Mouse (Mus musculus): Measurements from ENCODE around the gene Pde6b. TPM values are rescaled to one million over a fixed set of nuclear protein-coding genes. Genes with fewer than 3 reads are reported as not detected.

Gene Pde6b
- polyA plus RNA-seq, 1 experiment from 2014 or later = not detected

GRCm38 (mm10) chr5:108473737-108474136, 85.5 kb downstream of the Pde6b start:
- Histone ChIP-seq H3K4me2 (replicated peaks) (no peak overlapping the region), H3K27me3 (no peaks in the 10 kb centered on the region), H3K9ac (replicated peaks) (no peak overlapping the region), H3K4me1 (peaks cover 13% of the 10 kb centered on the region), H3K4me3 (no peak overlapping the region), H3K36me3 (peaks cover 69% of the 10 kb centered on the region), H3K9me3 (no peaks in the 10 kb centered on the region), H3K27ac (replicated peaks) (no peak overlapping the region)
- no peak for ATAC-seq (replicated peaks)
- WGBS = 87% methylated on average over 4 of the region's 4 CpGs

GRCm38 (mm10) chr5:108475977-108476376, 87.8 kb downstream of the Pde6b start:
- WGBS = 80% methylated on average over 3 of the region's 3 CpGs
- Histone ChIP-seq H3K27me3 (no peaks in the 10 kb centered on the region), H3K27ac (replicated peaks) (no peak overlapping the region), H3K36me3 (peaks cover 72% of the 10 kb centered on the region), H3K9me3 (no peaks in the 10 kb centered on the region), H3K4me1 (no peaks in the 10 kb centered on the region), H3K4me2 (replicated peaks) (no peak overlapping the region), H3K9ac (replicated peaks) (no peak overlapping the region), H3K4me3 (no peak overlapping the region)
- ATAC-seq (replicated peaks) = no peak

Other genes starting within 250 kb of the Pde6b start
- 45.3 and 47.1 TPM in 2 replicates for gene Dr1, start 119.5 kb upstream of the Pde6b start, polyA plus RNA-seq (2015; fragmentation: Nextera tagmentation; extraction: Ambion mirVana)
- gene Pigg, start 75.8 kb upstream of the Pde6b start, polyA plus RNA-seq (2015; fragmentation: Nextera tagmentation; extraction: Ambion mirVana) = 6.2 and 6.4 TPM in 2 replicates
- gene Gm42517, start 20.5 kb upstream of the Pde6b start, polyA plus RNA-seq (2015; fragmentation: Nextera tagmentation; extraction: Ambion mirVana) = 0.83 and 1.1 TPM in 2 replicates
- gene Atp5k, start 46.1 kb downstream of the Pde6b start, polyA plus RNA-seq (2015; fragmentation: Nextera tagmentation; extraction: Ambion mirVana) = 367 and 408 TPM in 2 replicates
- gene Mfsd7a, start 60.5 kb downstream of the Pde6b start, polyA plus RNA-seq (2015; fragmentation: Nextera tagmentation; extraction: Ambion mirVana) = 0.06 TPM in 2 replicates
- 33.3 and 36.5 TPM in 2 replicates for gene Pcgf3, start 72.8 kb downstream of the Pde6b start, polyA plus RNA-seq (2015; fragmentation: Nextera tagmentation; extraction: Ambion mirVana)
- 82.8 and 88.1 TPM in 2 replicates for gene Cplx1, start 161.6 kb downstream of the Pde6b start, polyA plus RNA-seq (2015; fragmentation: Nextera tagmentation; extraction: Ambion mirVana)
- gene Gak, start 241.4 kb downstream of the Pde6b start, polyA plus RNA-seq (2015; fragmentation: Nextera tagmentation; extraction: Ambion mirVana) = 55.5 and 56.4 TPM in 2 replicates
- 24.2 and 24.7 TPM in 2 replicates for gene Tmem175, start 241.4 kb downstream of the Pde6b start, polyA plus RNA-seq (2015; fragmentation: Nextera tagmentation; extraction: Ambion mirVana)